Mouse (Mus musculus) CD8-positive naive resting alpha-beta T cell, adult 2 months (primary cell): Measurements from ENCODE around the gene Slc25a30.
A peak's percentile ranks its signal among the peaks of the same experiment; 100 is the strongest.
"Not testable (repeated sequence)": the region's sequence is repeated elsewhere in the genome, so short reads cannot be mapped to it uniquely, and the experiment has no call there.

Experiments used
- DNase-seq, 2 experiments: peaks; one replicate each; pipeline ENCODE4 v3.0.0; 2022; ENCODE audit warnings: low read depth in 2 of 2, low spot score in 2 of 2

Slc25a30 gene

GRCm38 (mm10) chr14:75786868-75787793 is at the start of gene Slc25a30:
Gene Slc25a30, minus strand, starts transcription at chr14:75787037.
- DNase-seq = peak; percentile 90 to 93

DNA sequence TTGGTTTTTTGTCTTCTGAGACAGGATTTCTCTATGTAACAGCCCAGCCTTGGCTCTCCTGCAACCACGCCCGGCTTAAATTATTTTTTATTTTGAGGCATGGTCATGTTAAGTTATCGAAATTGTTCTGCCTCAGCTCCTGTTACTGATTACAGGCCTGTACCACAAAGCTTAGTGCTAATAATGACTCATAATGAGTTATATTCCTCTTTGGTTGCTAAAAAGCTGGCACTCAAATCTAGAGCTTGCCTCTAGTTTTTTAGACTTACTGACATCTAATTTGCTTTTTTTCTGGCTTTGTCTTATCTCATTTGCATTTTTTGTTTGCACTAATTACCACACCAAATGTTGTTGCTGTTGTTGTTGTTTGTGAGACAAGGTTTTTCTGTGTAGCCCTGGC is 49.7 kb upstream of the Slc25a30 start:
- DNase-seq = no peak

DNA sequence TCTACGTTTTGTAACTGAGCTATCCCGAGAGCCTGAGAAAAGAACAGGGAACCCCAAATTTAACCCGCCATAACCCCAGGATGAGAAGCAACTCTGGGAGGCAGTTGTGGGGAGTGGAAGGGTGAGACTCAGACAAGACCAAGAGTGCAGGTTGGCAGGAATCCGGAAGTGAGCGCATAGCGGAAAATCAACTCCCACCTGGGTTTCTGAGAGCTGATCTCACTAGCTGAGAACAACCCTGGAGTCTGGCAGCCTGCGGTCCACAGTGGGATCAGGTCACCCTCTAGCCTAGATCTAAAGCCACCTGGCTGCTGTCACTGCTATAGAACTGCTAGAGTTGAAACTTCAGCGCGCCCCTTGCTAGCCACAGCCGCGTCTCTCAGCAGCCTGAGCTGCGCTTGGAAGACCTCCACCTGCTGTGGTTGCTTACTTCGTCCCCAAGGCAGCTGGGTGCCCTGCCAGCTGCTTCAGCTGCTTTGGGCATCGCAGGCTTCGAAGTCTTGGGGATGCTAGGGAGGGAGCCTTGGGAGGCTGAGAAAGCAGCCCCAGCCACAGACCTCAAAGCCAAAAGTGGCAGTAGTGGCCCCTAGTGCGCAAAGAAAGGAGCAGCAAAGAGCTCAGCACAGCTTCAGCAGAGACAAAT is 48.0 kb upstream of the Slc25a30 start:
- DNase-seq = peak; percentile 48 to 67

DNA sequence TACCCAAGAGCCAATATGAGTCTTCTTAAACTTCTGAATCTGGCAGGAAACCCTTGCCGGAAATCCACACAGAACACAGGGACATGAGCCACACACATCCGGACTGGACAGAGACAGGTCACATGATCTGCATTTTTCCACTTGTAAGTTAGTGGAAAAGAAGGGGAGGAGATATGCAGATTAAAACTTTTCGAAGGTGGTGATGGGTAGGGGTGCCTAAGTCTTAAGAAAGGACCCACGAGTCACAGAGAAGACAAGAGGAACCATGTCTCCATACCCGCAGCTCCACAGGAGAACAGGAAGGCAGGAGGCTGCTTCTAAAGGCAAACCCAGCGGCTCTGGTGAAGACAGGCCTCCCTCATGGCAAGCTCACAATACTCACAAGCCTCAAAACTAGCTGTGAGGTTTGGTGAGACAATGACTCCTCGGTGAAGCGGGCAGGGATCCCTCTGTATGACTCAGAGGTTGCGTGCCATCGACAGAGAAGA is 47.5 kb upstream of the Slc25a30 start:
- peak; percentile 42 to 57 for DNase-seq

GRCm38 (mm10) chr14:75833546-75834250 is 46.9 kb upstream of the Slc25a30 start:
- DNase-seq = no peak

DNA sequence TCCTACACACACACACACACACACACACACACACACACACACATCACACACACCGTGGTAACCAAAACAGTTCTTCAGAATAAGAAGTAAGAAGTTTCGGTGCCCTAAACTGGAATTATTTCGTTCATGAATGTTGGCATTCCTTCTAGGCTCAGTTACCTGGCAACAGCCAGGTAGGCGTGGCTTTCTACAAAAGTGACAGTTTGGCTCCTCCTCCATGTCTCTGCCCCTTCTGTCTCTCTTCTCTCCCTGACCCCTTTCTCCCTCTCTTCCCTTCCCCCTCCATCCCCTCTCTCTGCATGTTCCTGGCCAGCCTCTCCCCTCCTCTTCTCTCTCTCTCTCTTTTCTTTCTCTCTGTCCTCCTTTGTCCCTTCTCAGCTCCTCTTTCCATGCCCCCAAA is 46.1 kb upstream of the Slc25a30 start:
- DNase-seq = no peak

- DNase-seq = no peak
Measured at GRCm38 (mm10) chr14:75832031-75832430, 45.2 kb upstream of the Slc25a30 start.

DNA sequence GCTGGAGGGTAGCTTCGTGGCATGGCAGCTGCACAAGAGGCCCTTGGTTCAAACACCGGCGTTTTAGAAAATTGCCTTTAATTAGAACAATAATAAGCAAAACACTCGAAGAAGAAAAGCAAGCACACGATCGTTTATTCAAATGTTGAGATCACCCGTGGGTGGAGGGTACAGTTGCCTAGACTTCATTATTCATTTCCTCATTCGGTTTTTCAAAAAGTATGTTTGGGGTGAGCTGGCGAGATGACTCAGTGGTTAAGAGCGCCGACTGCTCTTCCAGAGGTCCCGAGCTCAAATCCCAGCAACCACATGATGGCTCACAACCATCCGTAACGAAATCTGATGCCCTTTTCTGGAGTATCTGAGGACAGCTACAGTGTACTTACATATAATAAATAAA is 43.0 kb upstream of the Slc25a30 start:
- not testable (repeated sequence) for DNase-seq

- peak; percentile 70 to 81 for DNase-seq
Measured at GRCm38 (mm10) chr14:75828866-75829806, 42.3 kb upstream of the Slc25a30 start.

DNA sequence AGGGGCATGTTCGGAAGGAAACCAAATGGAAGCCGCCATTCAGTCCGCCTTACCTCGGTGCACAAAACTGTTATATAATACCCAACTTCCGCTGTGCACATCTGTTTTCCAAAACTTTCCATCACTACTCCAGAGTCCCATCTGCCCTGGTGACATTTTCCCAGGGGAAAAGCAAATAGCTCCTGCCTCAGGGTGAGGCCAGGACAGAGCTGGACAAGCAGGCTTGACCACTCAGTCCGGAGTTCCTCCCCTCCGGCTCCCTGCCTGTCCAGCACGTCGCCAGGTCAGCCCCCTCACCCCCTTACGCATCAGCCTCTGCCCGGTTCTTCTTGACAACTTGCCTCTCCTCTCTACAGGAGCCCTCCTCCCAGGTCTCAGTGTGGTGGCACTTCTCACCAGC is 41.4 kb upstream of the Slc25a30 start:
- no peak for DNase-seq

GRCm38 (mm10) chr14:75826851-75827410 is 40.1 kb upstream of the Slc25a30 start:
- no peak for DNase-seq

DNA sequence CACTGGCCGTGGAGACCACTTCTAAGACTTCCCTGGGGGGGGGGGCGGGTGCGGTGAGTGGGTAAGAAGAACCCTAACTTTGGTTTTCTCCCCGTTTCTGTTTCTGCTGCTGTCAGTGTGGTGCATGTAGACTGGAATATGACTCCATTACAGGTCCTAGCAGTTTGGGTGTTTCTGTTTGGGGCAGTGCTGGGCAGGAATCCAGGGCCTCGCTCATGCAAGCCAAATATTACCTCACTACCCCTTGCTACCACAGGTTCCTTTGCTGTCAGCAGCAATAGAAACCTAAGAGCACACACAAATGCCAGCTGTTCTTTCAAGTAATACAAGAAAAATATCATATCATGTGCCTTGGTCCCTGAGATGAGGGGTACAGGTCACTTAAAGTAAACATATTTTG is 33.2 kb upstream of the Slc25a30 start:
- DNase-seq = no peak

GRCm38 (mm10) chr14:75819341-75819740 is 32.5 kb upstream of the Slc25a30 start:
- no peak for DNase-seq

- DNase-seq = no peak
Measured at GRCm38 (mm10) chr14:75818528-75818927, 31.7 kb upstream of the Slc25a30 start.

DNA sequence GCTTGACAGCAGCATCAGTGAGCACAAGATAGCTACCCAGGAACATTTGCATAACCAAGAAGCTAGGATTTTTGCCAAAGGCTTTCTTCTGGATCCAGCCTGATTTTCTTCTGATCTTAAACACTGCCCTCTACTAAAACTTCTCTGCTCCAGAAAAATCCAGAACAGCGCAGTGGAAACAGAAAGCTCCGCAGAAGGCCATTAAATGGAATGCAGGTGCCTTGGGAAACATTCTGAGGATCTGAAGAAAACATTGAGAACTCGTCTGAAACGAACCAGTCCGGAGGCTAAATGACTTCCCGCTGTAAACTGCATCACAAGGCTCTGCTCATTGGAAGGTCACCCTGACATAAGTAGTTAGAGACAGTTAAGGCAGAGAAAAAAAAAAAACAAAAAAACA is 23.1 kb upstream of the Slc25a30 start:
- DNase-seq = no peak

- DNase-seq = no peak
Measured at GRCm38 (mm10) chr14:75807800-75808199, 21.0 kb upstream of the Slc25a30 start.

- DNase-seq = no peak
Measured at GRCm38 (mm10) chr14:75797769-75798386, 11.0 kb upstream of the Slc25a30 start.

DNA sequence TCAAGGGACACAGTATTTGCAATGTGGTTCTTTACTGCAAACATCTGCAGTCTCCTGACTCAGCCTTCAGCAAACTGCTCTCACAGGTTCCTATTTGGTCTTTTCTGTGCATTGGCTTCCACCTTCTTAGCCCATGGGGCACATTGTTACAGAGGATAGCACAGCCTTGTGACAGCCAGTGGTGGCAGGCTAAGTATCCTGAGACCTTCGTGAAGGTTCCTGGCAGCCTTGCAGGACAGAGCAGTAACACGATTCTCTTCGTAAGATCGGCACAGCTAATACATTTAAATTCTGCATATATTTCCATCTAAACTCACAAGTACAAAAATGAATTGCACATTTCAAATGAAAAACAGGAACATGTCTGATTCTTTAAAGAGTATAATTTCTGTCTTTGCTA is 9.1 kb upstream of the Slc25a30 start:
- DNase-seq = no peak

- DNase-seq = no peak
Measured at GRCm38 (mm10) chr14:75794726-75795125, 7.9 kb upstream of the Slc25a30 start.

DNA sequence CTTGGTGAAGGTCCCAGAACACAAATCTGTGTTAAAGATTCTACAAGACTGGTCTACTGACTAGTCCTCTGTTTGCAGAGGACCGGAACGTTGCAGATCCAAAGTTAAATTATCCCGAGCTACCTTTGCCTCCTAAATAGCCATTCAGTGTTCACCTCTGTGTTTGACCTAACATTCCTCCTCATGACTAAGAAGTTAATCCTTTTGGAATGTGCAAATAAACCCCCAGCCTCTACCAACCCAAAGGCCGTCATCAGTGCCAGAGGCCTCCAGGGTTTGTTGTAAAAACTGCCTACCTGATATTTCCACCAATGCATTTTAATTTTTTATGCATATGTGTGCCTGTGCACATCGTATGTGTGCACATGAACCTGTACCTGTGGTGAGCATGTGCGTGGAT is 7.5 kb upstream of the Slc25a30 start:
- no peak for DNase-seq
